Mouse (Mus musculus) hindlimb bud, embryonic 11.5 days (tissue): ENCODE measurements around the gene Gpr83.

ENCODE experiments used
- DNase-seq: peaks from one replicate; pipeline ENCODE4 v3.0.0-alpha.2; 2012; ENCODE audit warnings: low read depth, low spot score; ENCODE audit errors: extremely low spot score

Gpr83 gene

DNA sequence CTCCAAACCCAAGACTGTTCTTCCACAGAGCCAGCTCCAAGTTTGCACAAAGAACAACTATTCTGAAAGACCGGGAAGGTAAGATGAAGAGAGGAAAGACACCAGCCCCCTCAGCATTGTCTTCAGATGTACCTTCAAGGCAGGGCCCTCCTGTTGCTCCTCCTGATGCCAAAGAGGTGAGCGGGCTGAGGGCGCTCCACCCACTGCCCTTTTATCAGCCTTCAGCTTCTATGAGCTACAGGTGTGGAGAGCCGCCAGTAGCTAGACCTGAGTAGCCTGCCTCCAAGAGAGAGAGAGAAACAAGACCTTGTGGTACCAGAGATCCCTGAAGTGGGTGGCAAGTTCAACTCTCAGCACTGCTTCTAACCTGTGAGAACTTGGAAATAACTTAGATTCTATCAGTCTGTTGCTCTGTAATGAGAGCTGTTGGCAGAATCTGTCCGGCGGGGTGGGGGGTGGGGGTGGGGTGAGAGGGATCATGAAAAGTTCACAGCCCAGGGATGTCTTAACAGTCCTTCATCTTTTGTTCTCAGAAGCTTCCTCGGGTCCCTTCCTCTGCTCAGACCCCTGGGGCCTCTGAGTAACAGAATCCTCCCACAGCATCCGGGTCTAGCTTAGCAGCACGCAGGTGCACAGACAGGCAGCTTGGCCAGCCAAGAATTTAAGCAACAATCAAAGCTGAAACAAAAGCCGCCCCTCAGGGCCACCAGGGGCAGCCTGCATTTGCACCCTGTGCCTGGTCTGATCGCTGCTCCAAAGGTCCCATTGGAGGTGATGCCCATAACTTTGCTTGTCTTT lies 43.8 kb downstream of the Gpr83 start, which contains the start of gene Izumo1r:
Izumo1r (minus strand) TSS at position 369 of the 798 bp plus-strand sequence.
- DNase-seq, result no peak

DNA sequence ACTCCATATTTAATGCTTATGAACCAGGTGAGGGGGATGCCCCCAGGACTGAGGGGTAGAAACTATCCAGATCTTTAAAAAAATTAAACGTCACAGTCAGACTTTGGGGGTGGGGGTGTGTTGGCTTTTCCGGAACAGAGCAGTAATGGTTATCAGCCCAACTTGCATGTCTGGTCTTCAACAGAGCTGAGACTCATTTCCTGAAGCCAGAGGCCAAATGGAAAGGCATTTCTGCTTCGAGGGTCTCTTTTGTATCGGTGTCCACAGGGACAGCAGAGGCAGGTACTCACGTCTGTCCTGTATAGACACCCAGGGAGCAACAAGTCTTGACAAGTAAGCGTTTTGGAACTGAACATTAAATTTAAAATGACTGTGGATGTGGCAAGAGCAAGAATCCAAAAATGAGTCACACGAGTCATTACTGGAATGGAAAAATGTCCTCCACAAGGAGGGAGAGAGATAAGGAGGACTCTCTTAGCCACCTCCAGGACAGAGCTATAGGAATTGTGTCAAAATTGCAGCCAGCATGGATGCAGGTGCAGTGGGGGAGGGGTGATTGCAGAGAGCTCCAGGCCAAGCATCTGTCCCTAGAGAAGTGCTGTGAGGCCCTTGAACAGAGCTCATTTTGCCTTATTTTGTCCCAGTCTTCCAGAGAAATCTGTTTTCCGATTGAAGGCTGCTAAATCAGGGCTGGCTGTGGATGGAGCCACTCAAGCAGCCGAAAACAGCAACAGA lies 44.9 kb downstream of the Gpr83 start:
- no peak for DNase-seq

DNA sequence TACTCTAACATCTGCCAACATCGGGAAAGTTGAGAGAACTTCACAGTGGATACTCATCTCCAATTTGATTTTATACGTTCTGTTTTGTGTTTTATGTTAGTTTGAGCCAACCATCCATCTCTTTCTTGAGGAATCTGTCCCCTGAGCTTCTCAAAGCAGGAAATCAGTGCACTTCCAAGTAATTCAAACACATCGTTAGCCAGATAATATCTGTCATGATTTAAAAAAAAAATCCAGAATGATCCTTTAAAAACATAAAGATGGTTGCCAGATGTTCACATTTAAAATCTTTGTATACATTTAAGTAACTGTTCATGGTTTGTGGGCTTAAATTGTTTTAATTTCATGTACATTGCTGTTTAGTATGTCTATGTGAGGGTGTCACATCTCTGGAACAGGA lies 45.9 kb downstream of the Gpr83 start:
- no peak for DNase-seq

DNA sequence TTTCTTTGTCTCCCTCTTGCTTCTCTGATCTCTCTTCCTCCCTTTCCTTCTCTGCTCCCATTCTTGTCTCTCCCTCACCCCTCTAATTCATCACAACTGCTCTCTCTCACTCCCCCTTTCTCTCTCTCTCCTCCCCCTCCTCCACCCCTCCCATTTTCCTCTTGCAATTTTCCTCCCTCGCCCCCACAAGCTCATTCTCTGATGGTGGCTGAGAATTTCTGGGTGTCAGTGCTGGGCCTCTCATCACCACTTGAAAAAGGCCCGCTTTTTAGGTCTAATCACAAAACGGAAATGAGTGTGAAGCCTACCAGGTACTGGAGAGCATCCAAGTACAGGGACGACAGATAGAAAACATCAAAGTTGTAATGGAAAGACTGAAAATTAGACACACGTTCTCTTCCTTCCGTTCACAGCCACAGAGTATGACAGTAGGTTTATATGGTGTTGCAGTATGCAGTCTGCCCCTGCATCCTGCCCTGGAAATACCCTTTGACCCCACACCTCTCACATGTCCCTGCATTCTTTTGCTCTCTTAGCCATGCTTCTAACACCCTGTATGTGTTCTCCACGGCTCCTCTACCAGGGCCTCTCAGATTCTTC lies 47.9 kb downstream of the Gpr83 start:
- DNase-seq, result no peak

DNA sequence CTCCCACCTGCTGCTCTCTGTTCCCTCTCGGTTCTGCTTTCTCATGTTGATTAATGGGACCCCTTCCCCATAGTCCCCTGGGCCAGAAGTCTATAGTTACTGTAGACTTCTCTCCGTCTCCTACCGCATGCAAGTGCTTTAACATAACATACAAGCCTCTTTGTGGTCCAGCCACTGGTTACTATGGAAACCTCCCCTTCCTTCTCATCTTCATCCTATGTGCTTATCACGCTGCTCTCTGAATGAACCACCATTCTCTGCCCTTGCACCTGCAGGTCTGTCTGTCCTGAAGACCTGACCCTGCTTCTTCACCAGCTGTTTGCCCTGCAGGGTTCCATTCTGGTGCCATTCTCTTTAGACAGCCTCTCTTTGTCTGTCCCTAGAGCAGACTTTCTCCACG lies 50.0 kb downstream of the Gpr83 start:
- DNase-seq, result no peak

DNA sequence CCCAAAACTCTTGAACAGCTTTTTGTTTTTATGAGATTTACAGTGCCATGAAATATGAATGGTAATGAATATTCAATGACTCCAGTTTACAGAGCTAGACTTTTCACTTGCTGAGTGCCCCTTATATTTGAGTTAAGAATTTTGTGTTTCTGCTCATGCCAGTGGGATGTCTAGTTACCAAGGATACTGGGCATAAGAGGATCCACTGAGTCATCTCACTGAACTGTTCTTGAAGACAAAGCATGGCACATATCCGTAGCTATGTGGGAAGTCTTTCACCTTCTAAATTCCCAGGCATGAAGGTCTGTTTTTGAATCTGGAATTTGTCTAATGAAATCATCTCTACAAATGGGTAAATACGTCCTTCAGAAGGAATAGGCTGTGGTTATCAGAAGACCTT lies 52.0 kb downstream of the Gpr83 start:
- no peak for DNase-seq

DNA sequence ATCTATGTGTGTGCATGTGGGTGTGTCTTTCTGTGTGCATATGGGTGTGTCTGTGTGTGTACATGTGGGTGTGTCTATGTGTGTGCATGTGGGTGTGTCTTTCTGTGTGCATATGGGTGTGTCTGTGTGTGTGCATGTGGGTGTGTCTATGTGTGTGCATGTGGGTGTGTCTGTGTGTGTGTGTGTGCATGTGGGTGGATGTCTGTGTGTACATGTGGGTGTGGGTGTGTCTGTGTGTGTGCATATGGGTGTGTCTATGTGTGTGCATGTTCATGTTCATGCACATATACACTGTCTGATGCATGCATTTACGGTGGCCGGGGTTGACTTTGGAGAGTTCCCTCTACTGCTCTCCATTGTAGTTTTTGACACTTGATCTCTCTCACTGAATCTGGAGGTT lies 57.7 kb downstream of the Gpr83 start:
- DNase-seq, result no peak

DNA sequence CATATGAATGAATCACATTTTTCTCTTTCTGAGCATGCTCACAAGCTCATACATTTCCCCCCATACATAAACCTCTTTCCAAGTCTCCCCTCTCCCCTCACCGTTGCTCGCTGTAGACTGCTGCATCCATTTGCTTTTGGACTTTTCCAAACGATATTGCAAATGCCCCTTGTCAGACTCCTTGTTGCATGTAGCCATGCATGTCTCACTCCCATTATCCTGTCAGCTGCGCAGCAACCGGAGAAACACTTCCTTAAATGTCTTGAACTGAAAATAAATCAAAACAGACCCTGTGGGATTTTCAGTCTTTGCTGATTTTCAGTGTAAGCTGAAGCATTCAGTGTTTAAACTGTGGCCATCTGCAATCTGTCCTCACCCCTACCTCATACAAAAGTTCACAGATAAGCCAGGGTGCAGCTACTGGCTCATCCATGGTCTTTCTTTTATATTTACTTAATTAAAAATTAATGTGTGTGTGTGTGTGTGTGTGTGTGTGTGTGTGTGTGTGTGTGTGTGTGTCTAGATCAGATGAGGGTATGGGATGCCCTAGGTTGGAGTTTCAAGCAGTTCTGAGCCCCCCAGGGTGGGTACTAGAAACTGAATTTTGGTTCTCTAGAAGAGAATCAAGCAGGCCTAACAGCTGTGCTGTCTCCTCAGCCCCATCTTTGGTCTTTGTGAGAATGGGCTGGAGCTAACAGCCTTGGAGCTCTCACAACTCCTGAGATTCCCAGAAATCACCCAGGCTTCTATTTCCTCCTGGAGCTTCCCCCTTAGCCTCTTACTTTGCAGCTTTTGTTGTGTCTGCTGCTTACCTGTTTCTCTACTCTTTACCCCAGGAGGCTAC lies 59.0 kb downstream of the Gpr83 start:
- DNase-seq, result no peak
